Mouse (Mus musculus): ENCODE results near the gene Carns1.

DNA sequence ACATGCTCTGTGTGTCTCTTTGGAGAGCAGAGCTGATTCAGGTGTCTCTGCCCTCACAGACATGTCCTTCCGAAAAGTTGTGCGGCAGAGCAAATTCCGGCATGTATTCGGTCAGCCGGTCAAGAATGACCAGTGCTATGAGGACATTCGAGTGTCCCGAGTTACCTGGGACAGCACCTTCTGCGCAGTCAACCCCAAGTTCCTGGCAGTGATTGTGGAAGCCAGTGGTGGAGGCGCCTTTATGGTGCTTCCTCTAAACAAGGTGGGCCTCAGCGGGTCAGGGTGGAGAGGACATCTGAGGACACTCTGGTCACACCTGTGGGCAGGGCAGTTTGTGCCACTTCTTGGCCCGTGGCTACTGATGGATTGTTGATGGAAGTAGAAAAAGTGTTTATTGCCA is 26.0 kb downstream of the Carns1 start:
- TF ChIP-seq TCF12 (IDR thresholded peaks at IDR 0.05; ENCODE audit: low read depth, low read length), result no peak
- TF ChIP-seq GABPA (IDR thresholded peaks at IDR 0.05; ENCODE audit: insufficient replicate concordance, low read depth, low read length), result no peak
- no peak for TF ChIP-seq CHD2 (IDR thresholded peaks at IDR 0.05; ENCODE audit: low read length)
- TF ChIP-seq BHLHE40 (IDR thresholded peaks at IDR 0.05; ENCODE audit: low read depth, low read length), result no peak
- no peak for TF ChIP-seq ZKSCAN1 (IDR thresholded peaks at IDR 0.05; ENCODE audit: borderline replicate concordance, low read depth, low read length)
- TF ChIP-seq CTCF (conservative IDR thresholded peaks at IDR 0.05 in 1 of 2, IDR thresholded peaks at IDR 0.05 in 1 of 2; ENCODE audit: low read depth in 2 of 2, low read length in 2 of 2), result no peak
- TF ChIP-seq MAX (IDR thresholded peaks at IDR 0.05; ENCODE audit: low read length), result no peak
- TF ChIP-seq E2F4 (IDR thresholded peaks at IDR 0.05; ENCODE audit: insufficient replicate concordance, low read depth, low read length), result no peak
- 0 out of 2 replicates have a peak, but pooled peaks have one; percentile 20 for TF ChIP-seq POLR2AphosphoS2 (IDR thresholded peaks at IDR 0.05; ENCODE audit: low read depth, low read length)
